Mouse (Mus musculus) MEL (cell line): ENCODE results near the gene Arid3b. TPM values are rescaled to one million over a fixed set of nuclear protein-coding genes. Genes with fewer than 3 reads are reported as not detected.

Experiments
- DNase-seq: peaks from one replicate; pipeline ENCODE4 v3.0.0; 2011; ENCODE audit warnings: low read depth, low spot score
- H3K27ac ChIP-seq: 2 replicates; pipeline ENCODE4 v1.5.1; 2012; ENCODE audit warnings: low read depth, mild to moderate bottlenecking, control low read depth, low read length, moderate library complexity; ENCODE audit not compliant: control insufficient read depth
- H3K27me3 ChIP-seq, 2 experiments: fragments of 150-350 bp in 1 of 2; sonication (generic) in 1 of 2; 2 replicates each; pipeline ENCODE4 v1.6.1; 2012; ENCODE audit warnings: low read length in 2 of 2, mild to moderate bottlenecking in 2 of 2, improper control_type of control experiment in 1 of 2, moderate library complexity in 1 of 2; ENCODE audit not compliant: insufficient read depth in 2 of 2, control insufficient read depth in 1 of 2
- H3K36me3 ChIP-seq, 2 experiments: 2 replicates each; pipeline ENCODE4 v1.6.1; 2012 to 2014; ENCODE audit warnings: low read length in 2 of 2, improper control_type of control experiment in 1 of 2, inconsistent platforms in 1 of 2, mild to moderate bottlenecking in 1 of 2; ENCODE audit not compliant: insufficient read depth in 2 of 2, control insufficient read depth in 1 of 2
- H3K4me1 ChIP-seq, 2 experiments: fragments of 150-350 bp in 1 of 2; sonication (generic) in 1 of 2; 2 replicates each; pipeline ENCODE4 v1.6.1; 2012; ENCODE audit warnings: low read length in 2 of 2, improper control_type of control experiment in 1 of 2, mild to moderate bottlenecking in 1 of 2; ENCODE audit not compliant: insufficient read depth in 2 of 2, control insufficient read depth in 1 of 2
- H3K4me3 ChIP-seq, 2 experiments: fragments of 150-350 bp in 1 of 2; sonication (generic) in 1 of 2; 2 replicates each; pipeline ENCODE4 v1.5.1; 2012; ENCODE audit warnings: low read depth in 2 of 2, low read length in 2 of 2, mild to moderate bottlenecking in 2 of 2, moderate library complexity in 2 of 2, control low read depth in 1 of 2, improper control_type of control experiment in 1 of 2; ENCODE audit not compliant: control insufficient read depth in 1 of 2, insufficient read depth in 1 of 2
- H3K79me2 ChIP-seq: 2 replicates; pipeline ENCODE4 v1.6.1; 2012; ENCODE audit warnings: mild to moderate bottlenecking, low read length, moderate library complexity; ENCODE audit not compliant: control insufficient read depth, poor library complexity, insufficient read depth
- H3K9ac ChIP-seq: 2 replicates; pipeline ENCODE4 v1.6.1; 2012; ENCODE audit warnings: low read depth, mild to moderate bottlenecking, control low read depth, low read length, moderate library complexity; ENCODE audit not compliant: control insufficient read depth, poor library complexity, severe bottlenecking
- H3K9me3 ChIP-seq: fragments of 150-350 bp; sonication (generic); replicated peaks from 2 replicates; pipeline ENCODE4 v1.6.1; 2012; ENCODE audit warnings: mild to moderate bottlenecking, low read length, improper control_type of control experiment, moderate library complexity; ENCODE audit not compliant: insufficient read depth
- BHLHE40 ChIP-seq: IDR thresholded peaks from 2 replicates; pipeline ENCODE4 v1.6.1; 2012; ENCODE audit warnings: low read depth, mild to moderate bottlenecking, inconsistent platforms, low read length, improper control_type of control experiment, borderline replicate concordance
- CHD1 ChIP-seq: IDR thresholded peaks from 2 replicates; pipeline ENCODE4 v1.6.1; 2012; ENCODE audit warnings: low read depth, mild to moderate bottlenecking, inconsistent platforms, low read length, improper control_type of control experiment
- CHD2 ChIP-seq: IDR thresholded peaks from 2 replicates; pipeline ENCODE4 v1.6.1; 2011; ENCODE audit warnings: low read length, improper control_type of control experiment
- CTCF ChIP-seq, 3 experiments: IDR thresholded peaks in 2 of 3; conservative IDR thresholded peaks in 1 of 3; 2 replicates each; pipeline ENCODE4 v1.5.1; 2011 to 2012; ENCODE audit warnings: low read length in 3 of 3, low read depth in 2 of 3, mild to moderate bottlenecking in 2 of 3, improper control_type of control experiment in 1 of 3, inconsistent platforms in 1 of 3, mixed read lengths in 1 of 3, moderate library complexity in 1 of 3; ENCODE audit not compliant: control insufficient read depth in 1 of 3, insufficient read depth in 1 of 3, poor library complexity in 1 of 3, severe bottlenecking in 1 of 3
- E2F4 ChIP-seq: IDR thresholded peaks from 2 replicates; pipeline ENCODE4 v1.6.1; 2011; ENCODE audit warnings: low read depth, low read length, improper control_type of control experiment, borderline replicate concordance
- ELF1 ChIP-seq: IDR thresholded peaks from 2 replicates; pipeline ENCODE4 v1.6.1; 2014; ENCODE audit warnings: low read depth, mild to moderate bottlenecking, inconsistent platforms, low read length, improper control_type of control experiment, moderate library complexity
- EP300 ChIP-seq, 2 experiments: IDR thresholded peaks; 2 replicates each; pipeline ENCODE4 v1.6.1; 2011; ENCODE audit warnings: improper control_type of control experiment in 2 of 2, low read length in 2 of 2, low read depth in 1 of 2, mild to moderate bottlenecking in 1 of 2
- ETS1 ChIP-seq: IDR thresholded peaks from 2 replicates; pipeline ENCODE4 v1.6.1; 2012; ENCODE audit warnings: low read depth, mild to moderate bottlenecking, inconsistent platforms, low read length, improper control_type of control experiment, moderate library complexity
- GABPA ChIP-seq: IDR thresholded peaks from 2 replicates; pipeline ENCODE4 v1.6.1; 2012; ENCODE audit warnings: low read depth, mild to moderate bottlenecking, inconsistent platforms, low read length, improper control_type of control experiment, moderate library complexity
- GATA1 ChIP-seq: IDR thresholded peaks from 2 replicates; pipeline ENCODE4 v1.6.1; 2011; ENCODE audit warnings: low read depth, low read length, improper control_type of control experiment
- KAT2A ChIP-seq: conservative IDR thresholded peaks from 2 replicates; pipeline ENCODE4 v1.6.1; 2012; ENCODE audit warnings: low read depth, low read length, improper control_type of control experiment, inconsistent platforms
- MAFK ChIP-seq: IDR thresholded peaks from 2 replicates; pipeline ENCODE4 v1.6.1; 2011; ENCODE audit warnings: low read depth, mild to moderate bottlenecking, low read length, improper control_type of control experiment, borderline replicate concordance
- MAX ChIP-seq: IDR thresholded peaks from 2 replicates; pipeline ENCODE4 v1.6.1; 2011; ENCODE audit warnings: low read length, improper control_type of control experiment
- MAZ ChIP-seq: IDR thresholded peaks from 2 replicates; pipeline ENCODE4 v1.6.1; 2012; ENCODE audit warnings: low read depth, mild to moderate bottlenecking, inconsistent platforms, low read length, improper control_type of control experiment
- MEF2A ChIP-seq: IDR thresholded peaks from 2 replicates; pipeline ENCODE4 v1.6.1; 2014; ENCODE audit warnings: low read depth, mild to moderate bottlenecking, inconsistent platforms, low read length, improper control_type of control experiment; ENCODE audit not compliant: poor library complexity, insufficient replicate concordance, severe bottlenecking; ENCODE audit errors: extremely low read depth
- MXI1 ChIP-seq: IDR thresholded peaks from 2 replicates; pipeline ENCODE4 v1.6.1; 2011; ENCODE audit warnings: mild to moderate bottlenecking, low read depth, low read length, improper control_type of control experiment
- MYB ChIP-seq: IDR thresholded peaks from 2 replicates; pipeline ENCODE4 v1.6.1; 2011; ENCODE audit warnings: mild to moderate bottlenecking, low read depth, low read length, improper control_type of control experiment
- MYC ChIP-seq: IDR thresholded peaks from 2 replicates; pipeline ENCODE4 v1.6.1; 2011; ENCODE audit warnings: low read depth, mild to moderate bottlenecking, low read length, improper control_type of control experiment, moderate library complexity
- NELFE ChIP-seq: IDR thresholded peaks from 2 replicates; pipeline ENCODE4 v1.6.1; 2011; ENCODE audit warnings: low read depth, low read length, improper control_type of control experiment
- NRF1 ChIP-seq: IDR thresholded peaks from 2 replicates; pipeline ENCODE4 v1.6.1; 2014; ENCODE audit warnings: low read depth, mild to moderate bottlenecking, inconsistent platforms, low read length, improper control_type of control experiment, moderate library complexity; ENCODE audit not compliant: poor library complexity, insufficient read depth, severe bottlenecking
- POLR2A ChIP-seq, 2 experiments: IDR thresholded peaks; 2 replicates each; pipeline ENCODE4 v1.6.1; 2011 to 2012; ENCODE audit warnings: low read length in 2 of 2, mild to moderate bottlenecking in 2 of 2, control low read depth in 1 of 2, improper control_type of control experiment in 1 of 2, low read depth in 1 of 2, moderate library complexity in 1 of 2; ENCODE audit not compliant: control insufficient read depth in 1 of 2, insufficient read depth in 1 of 2, poor library complexity in 1 of 2
- POLR2AphosphoS5 ChIP-seq: IDR thresholded peaks from 2 replicates; pipeline ENCODE4 v1.6.1; 2012; ENCODE audit warnings: low read depth, borderline replicate concordance, mild to moderate bottlenecking, inconsistent platforms, low read length, moderate library complexity, mixed read lengths
- RAD21 ChIP-seq: IDR thresholded peaks from 2 replicates; pipeline ENCODE4 v1.6.1; 2011; ENCODE audit warnings: mild to moderate bottlenecking, low read depth, low read length, improper control_type of control experiment
- RCOR1 ChIP-seq: IDR thresholded peaks from 2 replicates; pipeline ENCODE4 v1.6.1; 2012; ENCODE audit warnings: low read depth, mild to moderate bottlenecking, inconsistent platforms, low read length, improper control_type of control experiment
- SIN3A ChIP-seq: IDR thresholded peaks from 2 replicates; pipeline ENCODE4 v1.6.1; 2012; ENCODE audit warnings: low read length, improper control_type of control experiment, inconsistent platforms
- SMC3 ChIP-seq: IDR thresholded peaks from 2 replicates; pipeline ENCODE4 v1.6.1; 2011; ENCODE audit warnings: low read depth, low read length, improper control_type of control experiment
- TAL1 ChIP-seq: IDR thresholded peaks from 2 replicates; pipeline ENCODE4 v1.6.1; 2012; ENCODE audit warnings: mild to moderate bottlenecking, inconsistent platforms, low read length, moderate library complexity, mixed read lengths
- TBP ChIP-seq: IDR thresholded peaks from 2 replicates; pipeline ENCODE4 v1.8.0; 2011; ENCODE audit warnings: low read depth, low read length, improper control_type of control experiment
- TCF12 ChIP-seq: IDR thresholded peaks from 2 replicates; pipeline ENCODE4 v1.6.1; 2014; ENCODE audit warnings: low read depth, mild to moderate bottlenecking, inconsistent platforms, low read length, improper control_type of control experiment, moderate library complexity
- UBTF ChIP-seq: IDR thresholded peaks from 2 replicates; pipeline ENCODE4 v1.6.1; 2012; ENCODE audit warnings: low read depth, mild to moderate bottlenecking, inconsistent platforms, low read length, improper control_type of control experiment, moderate library complexity, borderline replicate concordance; ENCODE audit not compliant: insufficient read depth
- USF1 ChIP-seq: IDR thresholded peaks from 2 replicates; pipeline ENCODE4 v1.6.1; 2014; ENCODE audit warnings: low read depth, mild to moderate bottlenecking, inconsistent platforms, low read length, improper control_type of control experiment, moderate library complexity
- USF2 ChIP-seq, 2 experiments: IDR thresholded peaks; 2 replicates each; pipeline ENCODE4 v1.6.1; 2011 to 2012; ENCODE audit warnings: improper control_type of control experiment in 2 of 2, low read length in 2 of 2, borderline replicate concordance in 1 of 2, inconsistent platforms in 1 of 2, low read depth in 1 of 2, mild to moderate bottlenecking in 1 of 2; ENCODE audit not compliant: insufficient read depth in 1 of 2
- ZKSCAN1 ChIP-seq: IDR thresholded peaks from 2 replicates; pipeline ENCODE4 v1.6.1; 2012; ENCODE audit warnings: low read depth, mild to moderate bottlenecking, inconsistent platforms, low read length, improper control_type of control experiment, moderate library complexity
- ZMIZ1 ChIP-seq: IDR thresholded peaks from 2 replicates; pipeline ENCODE4 v1.6.1; 2012; ENCODE audit warnings: low read depth, mild to moderate bottlenecking, inconsistent platforms, low read length, improper control_type of control experiment, moderate library complexity
- ZNF384 ChIP-seq: IDR thresholded peaks from 2 replicates; pipeline ENCODE4 v1.6.1; 2012; ENCODE audit warnings: low read depth, mild to moderate bottlenecking, inconsistent platforms, low read length, improper control_type of control experiment
- polyA plus RNA-seq, 2 experiments: library from polyadenylated mRNA; stranded (reverse) in 1 of 2; unstranded in 1 of 2; fragments of >175 nt in 1 of 2; fragments of >200 nt in 1 of 2; gene quantifications; 2 replicates each; pipeline versions ENCODE4 v1.2.1 to v1.2.4; 2012; ENCODE audit warnings: low replicate concordance in 2 of 2, low read depth in 1 of 2; ENCODE audit not compliant: insufficient read length in 2 of 2, insufficient read depth in 1 of 2, missing spikeins in 1 of 2
- total RNA-seq: library from RNA; depleted of rRNA; stranded (reverse); fragments of 300-350 nt; gene quantifications from 2 replicates; pipeline ENCODE4 v1.2.3, GENCODE M21; 2012; rRNA removed

Gene Arid3b
- total RNA-seq = 2.1 and 2.3 TPM in 2 replicates
- polyA plus RNA-seq = 1 to 10 TPM in 1 of 2 experiments, not detected in 1; 7.4 TPM

- peak; percentile 98 for DNase-seq
- no peak within 1 kb of the TSS for H3K27ac ChIP-seq
- peaks cover 1% of the 10 kb centered on the region; the same call in 1 of the 2 replicates for H3K79me2 ChIP-seq
- peak within 1 kb of the TSS; percentile 81 to 82 for H3K4me3 ChIP-seq
- peak within 1 kb of the TSS; percentile 73 for H3K9ac ChIP-seq
- no peaks in the 10 kb centered on the region for H3K9me3 ChIP-seq
- no peaks in the 10 kb centered on the region for H3K27me3 ChIP-seq
- H3K4me1 ChIP-seq = peaks cover 17 to 37% of the 10 kb centered on the region in 2 experiments
- H3K36me3 ChIP-seq = peaks cover 0 to 47% of the 10 kb centered on the region in 2 experiments; a peak in 2 of 4 replicates
- TF ChIP-seq RCOR1 (no peak), KAT2A (peak; percentile 75), TBP (peak; percentile 94), CHD2 (peak; percentile 62; the same call in 1 of the 2 replicates), RAD21 (no peak), MYC (no peak), SIN3A (peak; percentile 85), ETS1 (peak; percentile 78), ZKSCAN1 (no peak), GABPA (no peak), TCF12 (peak; percentile 23; the same call in 1 of the 2 replicates), POLR2A (IDR thresholded peaks at IDR 0.05; ENCODE audit: control insufficient read depth in 1 of 2, insufficient read depth in 1 of 2, low read depth in 1 of 2, low read length in 2 of 2, poor library complexity in 1 of 2) (peak; percentile 76 to 92; a peak in 3 of 4 replicates), BHLHE40 (0 out of 2 replicates have a peak, but pooled peaks have one; percentile 22), ZNF384 (no peak), E2F4 (peak; percentile 90; the same call in 1 of the 2 replicates), MAFK (peak; percentile 27; the same call in 1 of the 2 replicates), ZMIZ1 (peak; percentile 81), CTCF (IDR thresholded peaks at IDR 0.05 in 2 of 3, conservative IDR thresholded peaks at IDR 0.05 in 1 of 3; ENCODE audit: control insufficient read depth in 1 of 3, insufficient read depth in 1 of 3, low read depth in 2 of 3, low read length in 3 of 3, poor library complexity in 1 of 3, severe bottlenecking in 1 of 3) (no peak), SMC3 (no peak), TAL1 (no peak), ELF1 (peak; percentile 97), EP300 (IDR thresholded peaks at IDR 0.05; ENCODE audit: low read depth in 1 of 2, low read length in 2 of 2) (0 out of 4 replicates have a peak, but pooled peaks of 1 of the 2 experiments have one; percentile 37), CHD1 (no peak), MEF2A (no peak), NRF1 (0 out of 2 replicates have a peak, but pooled peaks have one; percentile 9), GATA1 (no peak), USF2 (IDR thresholded peaks at IDR 0.05; ENCODE audit: borderline replicate concordance in 1 of 2, insufficient read depth in 1 of 2, low read depth in 1 of 2, low read length in 2 of 2) (no peak), NELFE (peak; percentile 84), MXI1 (peak; percentile 69), POLR2AphosphoS5 (no peak), USF1 (no peak), UBTF (no peak), MYB (no peak), MAX (no peak), MAZ (peak; percentile 84)
Observed at GRCm38 (mm10) chr9:57836581-57837170, at the start of gene Arid3b. Gene Arid3b (minus strand): TSS chr9:57836793.
